Mouse (Mus musculus): ENCODE data around the gene Atxn1.

GRCm38 (mm10) chr13:46006211-46007102, 41.6 kb upstream of the Atxn1 start:
- TF ChIP-seq POLR2A (IDR thresholded peaks at IDR 0.05; ENCODE audit: insufficient read depth, low read depth, low read length): no peak
- no peak for TF ChIP-seq CTCF (IDR thresholded peaks at IDR 0.05; ENCODE audit: insufficient read depth, low read depth, low read length)

All from olfactory bulb, adult 2 months (tissue).